Comparison of ENCODE assay signal across 9 mouse cellular contexts in the genomic region with DNA sequence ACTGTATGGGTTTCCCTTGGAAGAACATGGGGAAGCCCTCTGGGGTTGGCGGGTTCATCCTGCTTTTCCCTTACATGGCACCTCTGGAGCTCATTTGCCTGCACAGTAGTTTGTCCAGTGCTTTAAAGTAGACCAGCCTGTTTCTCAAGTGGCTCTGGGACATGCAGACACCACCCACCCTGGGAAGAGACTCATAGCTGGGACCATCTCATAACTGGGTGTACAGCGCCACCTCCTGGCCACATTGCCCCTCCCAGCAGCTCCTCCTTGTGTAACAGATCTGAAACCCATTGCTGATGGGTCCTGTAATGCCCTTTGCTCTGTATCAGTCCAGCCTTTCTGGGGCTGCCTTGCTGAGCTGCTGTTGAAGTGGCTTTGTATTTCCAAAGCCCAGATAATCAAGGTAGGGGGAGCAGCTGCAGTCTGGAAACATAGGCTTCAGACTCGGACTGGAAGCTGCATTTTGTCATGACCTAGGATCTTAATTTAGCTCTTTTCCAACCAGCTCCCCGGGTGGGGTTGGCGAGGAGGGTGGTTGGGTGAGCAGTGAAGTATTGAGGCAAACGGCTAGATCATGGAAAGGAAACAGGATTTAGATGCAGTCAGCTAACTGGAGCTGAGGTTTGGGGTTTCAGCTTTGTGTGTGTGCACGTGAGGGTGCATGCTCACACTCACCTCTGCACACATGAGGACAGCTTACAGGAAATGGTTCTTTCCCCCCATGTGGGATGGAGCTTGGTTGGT. TPM values are rescaled to one million over a fixed set of nuclear protein-coding genes. Genes with fewer than 3 reads are reported as not detected.
DNase-seq lines count a peak whose midpoint lies in the region; ATAC-seq and TF ChIP-seq lines count a peak whose summit lies in the region.
"Had no signal": no experiment of that assay in that cellular context is flagged by ENCODE, and none has a peak within 500 bp of the region (broad histone marks: within the 10 kb centered on the region; RNA-seq: fewer than 3 reads in every experiment).

No protein-coding gene starts in this region.

- in situ Hi-C loops in CH12.LX (cut with MboI; ENCODE audit: low pct_ligation_motif_present, low pct_unique_long_range_greater_than_20kb, low sequenced_read_pairs), result loop anchor here (5.0 kb wide), 1 partner anchor 73 kb away; no protein-coding TSS in a partner anchor

- 60% methylated on average over 7 of the region's 7 CpGs for WGBS in forebrain, embryonic 13.5 days
- whole genome bisulfite sequencing in heart, postnatal 0 days, result 23% methylated on average over 7 of the region's 7 CpGs
- WGBS in liver, embryonic 15.5 days (ENCODE audit: insufficient replicate concordance), result 59% methylated on average over 7 of the region's 7 CpGs
- WGBS in neural tube, embryonic 12.5 days, result 63% methylated on average over 7 of the region's 7 CpGs
- 42% methylated on average over 7 of the region's 7 CpGs for WGBS in stomach, postnatal 0 days

- peak; percentile 80 to 97 for TF ChIP-seq CTCF in CH12.LX (conservative IDR thresholded peaks at IDR 0.05 in 1 of 2, IDR thresholded peaks at IDR 0.05 in 1 of 2; ENCODE audit: low read depth in 2 of 2, low read length in 2 of 2)
- peak; percentile 89 for TF ChIP-seq CTCF in heart, postnatal 0 days (IDR thresholded peaks at IDR 0.05; ENCODE audit: low read depth)
- peak; percentile 95 for TF ChIP-seq CTCF in stomach, postnatal 0 days (IDR thresholded peaks at IDR 0.05; ENCODE audit: low read depth)

- peak; percentile 81 for ATAC-seq in forebrain, embryonic 13.5 days
- ATAC-seq in heart, postnatal 0 days (ENCODE audit: insufficient read depth, low read depth), result peak; percentile 78
- ATAC-seq in liver, embryonic 15.5 days (ENCODE audit: insufficient read depth), result peak; percentile 56
- ATAC-seq in neural tube, embryonic 12.5 days (ENCODE audit: low FRiP score, low read depth), result peak; percentile 74
- peak; percentile 87 for ATAC-seq in stomach, postnatal 0 days (ENCODE audit: low FRiP score, low TSS enrichment)

- H3K79me2 ChIP-seq in CH12.LX (replicated peaks; ENCODE audit: control insufficient read depth, extremely low read depth, insufficient read depth, poor library complexity, severe bottlenecking), result no peaks in the 10 kb centered on the region

- peak; percentile 86 for DNase-seq in CH12.LX (ENCODE audit: extremely low read depth)
- peak; percentile 72 for DNase-seq in c-Kit-positive CD71-positive TER-119-positive erythroid progenitor cells, embryonic 14.5 days (ENCODE audit: low spot score)
- DNase-seq in heart, postnatal 0 days (ENCODE audit: low spot score), result peak; percentile 94
- peak; percentile 91 to 93 for DNase-seq in kidney, postnatal 36 days
- peak; percentile 93 for DNase-seq in stomach, postnatal 0 days (ENCODE audit: low spot score)

- H3K9me3 ChIP-seq in CH12.LX (replicated peaks; ENCODE audit: low read length), result no peaks in the 10 kb centered on the region
- H3K9me3 ChIP-seq in forebrain, embryonic 13.5 days (replicated peaks), result no peaks in the 10 kb centered on the region
- H3K9me3 ChIP-seq in heart, postnatal 0 days (replicated peaks; ENCODE audit: control insufficient read depth, low read length), result no peaks in the 10 kb centered on the region
- H3K9me3 ChIP-seq in liver, embryonic 15.5 days (replicated peaks), result no peaks in the 10 kb centered on the region
- H3K9me3 ChIP-seq in neural tube, embryonic 12.5 days, result no peaks in the 10 kb centered on the region
- no peaks in the 10 kb centered on the region for H3K9me3 ChIP-seq in stomach, postnatal 0 days (ENCODE audit: control insufficient read depth, low read length)

- H3K27ac ChIP-seq in CH12.LX (ENCODE audit: insufficient read depth, low read depth), result no peak overlapping the region
- no peak overlapping the region for H3K27ac ChIP-seq in forebrain, embryonic 13.5 days
- peak overlapping the region; percentile 47; the same call in 1 of the 2 replicates for H3K27ac ChIP-seq in heart, postnatal 0 days (ENCODE audit: low read depth)
- H3K27ac ChIP-seq in liver, embryonic 15.5 days (replicated peaks), result no peak overlapping the region
- H3K27ac ChIP-seq in neural tube, embryonic 12.5 days, result no peak overlapping the region
- H3K27ac ChIP-seq in stomach, postnatal 0 days (replicated peaks), result peak overlapping the region; percentile 61
- H3K27ac ChIP-seq: macrophage had no signal

- peaks cover 29 to 50% of the 10 kb centered on the region in 2 experiments for H3K36me3 ChIP-seq in CH12.LX (replicated peaks in 1 of 2; ENCODE audit: control insufficient read depth in 1 of 2, insufficient read depth in 1 of 2, low read length in 1 of 2)
- H3K36me3 ChIP-seq in forebrain, embryonic 13.5 days (ENCODE audit: poor library complexity, severe bottlenecking), result peaks cover 43% of the 10 kb centered on the region
- peaks cover 43% of the 10 kb centered on the region for H3K36me3 ChIP-seq in heart, postnatal 0 days (replicated peaks; ENCODE audit: control insufficient read depth, insufficient read depth, low read length)
- H3K36me3 ChIP-seq in liver, embryonic 15.5 days (replicated peaks), result peaks cover 40% of the 10 kb centered on the region
- H3K36me3 ChIP-seq in neural tube, embryonic 12.5 days, result peaks cover 36% of the 10 kb centered on the region
- H3K36me3 ChIP-seq in stomach, postnatal 0 days (ENCODE audit: control insufficient read depth, insufficient read depth, low read length), result peaks cover 33% of the 10 kb centered on the region

- dilution Hi-C loops in CH12.LX (cut with MboI; ENCODE audit: extremely low pct_ligation_motif_present, extremely low pct_unique_long_range_greater_than_20kb, low sequenced_read_pairs), result no loop called here

- H3K4me2 ChIP-seq in CH12.LX (ENCODE audit: insufficient read depth, low read depth, poor library complexity, severe bottlenecking), result no peak overlapping the region
- no peak overlapping the region for H3K4me2 ChIP-seq in forebrain, embryonic 13.5 days
- 0 out of 2 replicates have a peak overlapping the region, but pooled peaks have one; percentile 2 for H3K4me2 ChIP-seq in heart, postnatal 0 days (ENCODE audit: low read depth, low read length)
- H3K4me2 ChIP-seq in liver, embryonic 15.5 days, result no peak overlapping the region
- H3K4me2 ChIP-seq in neural tube, embryonic 12.5 days (replicated peaks), result no peak overlapping the region
- H3K4me2 ChIP-seq in stomach, postnatal 0 days (replicated peaks; ENCODE audit: low read depth), result no peak overlapping the region

- H3K4me1 ChIP-seq in CH12.LX (ENCODE audit: control insufficient read depth in 1 of 2, insufficient read depth in 2 of 2), result peaks cover 4 to 62% of the 10 kb centered on the region in 2 experiments; a peak in 3 of 4 replicates
- H3K4me1 ChIP-seq in forebrain, embryonic 13.5 days, result peaks cover 47% of the 10 kb centered on the region
- H3K4me1 ChIP-seq in heart, postnatal 0 days (ENCODE audit: control insufficient read depth, insufficient read depth), result peaks cover 45% of the 10 kb centered on the region
- H3K4me1 ChIP-seq in liver, embryonic 15.5 days (replicated peaks), result peaks cover 47% of the 10 kb centered on the region
- H3K4me1 ChIP-seq in neural tube, embryonic 12.5 days, result peaks cover 41% of the 10 kb centered on the region
- H3K4me1 ChIP-seq in stomach, postnatal 0 days (replicated peaks; ENCODE audit: control insufficient read depth, insufficient read depth), result peaks cover 17% of the 10 kb centered on the region

- H3K27me3 ChIP-seq in CH12.LX (replicated peaks), result no peaks in the 10 kb centered on the region
- no peaks in the 10 kb centered on the region for H3K27me3 ChIP-seq in forebrain, embryonic 13.5 days
- H3K27me3 ChIP-seq in heart, postnatal 0 days (ENCODE audit: control insufficient read depth, insufficient read depth, low read length), result no peaks in the 10 kb centered on the region
- H3K27me3 ChIP-seq in liver, embryonic 15.5 days, result no peaks in the 10 kb centered on the region
- H3K27me3 ChIP-seq in neural tube, embryonic 12.5 days (replicated peaks), result no peaks in the 10 kb centered on the region; the same call in 1 of the 2 replicates
- H3K27me3 ChIP-seq in stomach, postnatal 0 days (ENCODE audit: control insufficient read depth, insufficient read depth, low read length), result no peaks in the 10 kb centered on the region

- TF ChIP-seq EP300 in CH12.LX (IDR thresholded peaks at IDR 0.05; ENCODE audit: low read length), result no peak
- no peak for TF ChIP-seq EP300 in heart, postnatal 0 days (IDR thresholded peaks at IDR 0.05; ENCODE audit: low read depth)
- TF ChIP-seq EP300 in stomach, postnatal 0 days (optimal IDR thresholded peaks at IDR 0.05), result no peak

- no peak overlapping the region for H3K9ac ChIP-seq in CH12.LX (ENCODE audit: insufficient read depth, low read depth)
- H3K9ac ChIP-seq in forebrain, embryonic 13.5 days, result no peak overlapping the region
- 0 out of 2 replicates have a peak overlapping the region, but pooled peaks have one; percentile 18 for H3K9ac ChIP-seq in heart, postnatal 0 days (replicated peaks; ENCODE audit: low read depth, low read length)
- no peak overlapping the region for H3K9ac ChIP-seq in liver, embryonic 15.5 days
- H3K9ac ChIP-seq in neural tube, embryonic 12.5 days, result no peak overlapping the region
- no peak overlapping the region for H3K9ac ChIP-seq in stomach, postnatal 0 days (ENCODE audit: low read length)

- no peak overlapping the region for H3K4me3 ChIP-seq in CH12.LX (replicated peaks in 1 of 3; ENCODE audit: low read depth in 2 of 3, low read length in 2 of 3, poor library complexity in 1 of 3)
- H3K4me3 ChIP-seq in forebrain, embryonic 13.5 days, result no peak overlapping the region
- no peak overlapping the region for H3K4me3 ChIP-seq in heart, postnatal 0 days (ENCODE audit: low read depth, low read length)
- H3K4me3 ChIP-seq in liver, embryonic 15.5 days (replicated peaks), result no peak overlapping the region
- no peak overlapping the region for H3K4me3 ChIP-seq in neural tube, embryonic 12.5 days
- no peak overlapping the region; the same call in 1 of the 2 replicates for H3K4me3 ChIP-seq in stomach, postnatal 0 days (ENCODE audit: low read depth, low read length)

- no peak for TF ChIP-seq POLR2A in CH12.LX (IDR thresholded peaks at IDR 0.05; ENCODE audit: low read depth, low read length)

- TF ChIP-seq RAD21 in CH12.LX (IDR thresholded peaks at IDR 0.05; ENCODE audit: low read depth, low read length), result peak; percentile 96

RNA-seq across cellular contexts. Expression of a gene that starts 10.0 kb away (rescaled TPM):
- 2.1 and 2.7 TPM in 2 replicates for total RNA-seq in CH12.LX (2012; rRNA removed)
- 8.2 and 9.9 TPM in 2 replicates for total RNA-seq in CH12.LX (2014; rRNA removed)
- 18.8 and 20.0 TPM in 2 replicates for polyA plus RNA-seq in CH12.LX (2012; ENCODE audit: insufficient read length, low read depth)
- polyA plus RNA-seq in forebrain, embryonic 13.5 days (2015; fragmentation: Nextera tagmentation; extraction: Ambion mirVana), result 0.15 and 0.19 TPM in 2 replicates
- 0.04 and 1.9 TPM in 2 replicates for total RNA-seq in heart, postnatal 0 days (2014; rRNA removed; ENCODE audit: low replicate concordance)
- polyA plus RNA-seq in heart, postnatal 0 days (2015; fragmentation: Nextera tagmentation; extraction: Ambion mirVana), result 0.07 and 0.11 TPM in 2 replicates
- polyA plus RNA-seq in liver, embryonic 15.5 days (2015; fragmentation: Nextera tagmentation; extraction: Ambion mirVana), result 0.07 and 0.16 TPM in 2 replicates
- 5.2 and 10.0 TPM in 2 replicates for polyA plus RNA-seq in neural tube, embryonic 12.5 days (2016; fragmentation: Nextera tagmentation; extraction: Ambion mirVana)
- 10.7 and 12.3 TPM in 2 replicates for polyA plus RNA-seq in stomach, postnatal 0 days (2015; fragmentation: Nextera tagmentation; extraction: Ambion mirVana)
- polyA plus RNA-seq: macrophage had no signal

RNA-seq across cellular contexts. Expression of a gene that starts 12.0 kb away (rescaled TPM):
- 13.2 and 20.2 TPM in 2 replicates for total RNA-seq in CH12.LX (2012; rRNA removed)
- 7.5 and 8.9 TPM in 2 replicates for total RNA-seq in CH12.LX (2014; rRNA removed)
- polyA plus RNA-seq in CH12.LX (2012; ENCODE audit: insufficient read length, low read depth), result 17.7 and 21.9 TPM in 2 replicates
- polyA plus RNA-seq in forebrain, embryonic 13.5 days (2015; fragmentation: Nextera tagmentation; extraction: Ambion mirVana), result 27.8 and 30.9 TPM in 2 replicates
- total RNA-seq in heart, postnatal 0 days (2014; rRNA removed; ENCODE audit: low replicate concordance), result 137 and 155 TPM in 2 replicates
- polyA plus RNA-seq in heart, postnatal 0 days (2015; fragmentation: Nextera tagmentation; extraction: Ambion mirVana), result 26.4 and 27.4 TPM in 2 replicates
- polyA plus RNA-seq in liver, embryonic 15.5 days (2015; fragmentation: Nextera tagmentation; extraction: Ambion mirVana), result 11.3 and 12.9 TPM in 2 replicates
- polyA plus RNA-seq in neural tube, embryonic 12.5 days (2016; fragmentation: Nextera tagmentation; extraction: Ambion mirVana), result 39.4 and 42.6 TPM in 2 replicates
- polyA plus RNA-seq in stomach, postnatal 0 days (2015; fragmentation: Nextera tagmentation; extraction: Ambion mirVana), result 29.1 and 33.0 TPM in 2 replicates

RNA-seq across cellular contexts. Expression of a gene that starts 40.2 kb away (rescaled TPM):
- total RNA-seq in CH12.LX (2012; rRNA removed) (72.0 and 78.0 TPM in 2 replicates), CH12.LX (2014; rRNA removed) (88.9 and 93.9 TPM in 2 replicates)
- polyA plus RNA-seq in CH12.LX (2012; ENCODE audit: insufficient read length, low read depth), result 53.0 and 53.2 TPM in 2 replicates
- 74.7 and 78.4 TPM in 2 replicates for polyA plus RNA-seq in forebrain, embryonic 13.5 days (2015; fragmentation: Nextera tagmentation; extraction: Ambion mirVana)
- total RNA-seq in heart, postnatal 0 days (2014; rRNA removed; ENCODE audit: low replicate concordance), result 81.3 and 82.5 TPM in 2 replicates
- 94.6 and 96.8 TPM in 2 replicates for polyA plus RNA-seq in heart, postnatal 0 days (2015; fragmentation: Nextera tagmentation; extraction: Ambion mirVana)
- 43.9 and 44.8 TPM in 2 replicates for polyA plus RNA-seq in liver, embryonic 15.5 days (2015; fragmentation: Nextera tagmentation; extraction: Ambion mirVana)
- 70.7 and 70.9 TPM in 2 replicates for polyA plus RNA-seq in neural tube, embryonic 12.5 days (2016; fragmentation: Nextera tagmentation; extraction: Ambion mirVana)
- 58.9 and 61.3 TPM in 2 replicates for polyA plus RNA-seq in stomach, postnatal 0 days (2015; fragmentation: Nextera tagmentation; extraction: Ambion mirVana)

RNA-seq across cellular contexts. Expression of a gene that starts 50.7 kb away (rescaled TPM):
- total RNA-seq in CH12.LX (2012; rRNA removed) (28.4 and 32.7 TPM in 2 replicates), CH12.LX (2014; rRNA removed) (19.6 and 21.6 TPM in 2 replicates)
- polyA plus RNA-seq in CH12.LX (2012; ENCODE audit: insufficient read length, low read depth), result 44.0 and 49.4 TPM in 2 replicates
- polyA plus RNA-seq in forebrain, embryonic 13.5 days (2015; fragmentation: Nextera tagmentation; extraction: Ambion mirVana), result 29.3 and 30.0 TPM in 2 replicates
- 9.2 and 16.2 TPM in 2 replicates for total RNA-seq in heart, postnatal 0 days (2014; rRNA removed; ENCODE audit: low replicate concordance)
- 19.6 and 20.6 TPM in 2 replicates for polyA plus RNA-seq in heart, postnatal 0 days (2015; fragmentation: Nextera tagmentation; extraction: Ambion mirVana)
- polyA plus RNA-seq in liver, embryonic 15.5 days (2015; fragmentation: Nextera tagmentation; extraction: Ambion mirVana), result 15.6 and 15.7 TPM in 2 replicates
- 31.5 and 32.5 TPM in 2 replicates for polyA plus RNA-seq in neural tube, embryonic 12.5 days (2016; fragmentation: Nextera tagmentation; extraction: Ambion mirVana)
- polyA plus RNA-seq in stomach, postnatal 0 days (2015; fragmentation: Nextera tagmentation; extraction: Ambion mirVana), result 32.4 and 36.8 TPM in 2 replicates

RNA-seq across cellular contexts. Expression of a gene that starts 50.8 kb away (rescaled TPM):
- total RNA-seq in CH12.LX (2012; rRNA removed) (0.76 and 0.98 TPM in 2 replicates), CH12.LX (2014; rRNA removed) (0.62 and 0.78 TPM in 2 replicates)
- 1.1 and 1.2 TPM in 2 replicates for polyA plus RNA-seq in CH12.LX (2012; ENCODE audit: insufficient read length, low read depth)
- 0.08 and 0.14 TPM in 2 replicates for polyA plus RNA-seq in forebrain, embryonic 13.5 days (2015; fragmentation: Nextera tagmentation; extraction: Ambion mirVana)
- not detected in 2 replicates for total RNA-seq in heart, postnatal 0 days (2014; rRNA removed; ENCODE audit: low replicate concordance)
- polyA plus RNA-seq in heart, postnatal 0 days (2015; fragmentation: Nextera tagmentation; extraction: Ambion mirVana), result 0.04 and 0.18 TPM in 2 replicates
- 0.06 and 0.14 TPM in 2 replicates for polyA plus RNA-seq in liver, embryonic 15.5 days (2015; fragmentation: Nextera tagmentation; extraction: Ambion mirVana)
- 0.15 and 0.17 TPM in 2 replicates for polyA plus RNA-seq in neural tube, embryonic 12.5 days (2016; fragmentation: Nextera tagmentation; extraction: Ambion mirVana)
- 1.2 and 1.3 TPM in 2 replicates for polyA plus RNA-seq in stomach, postnatal 0 days (2015; fragmentation: Nextera tagmentation; extraction: Ambion mirVana)
- polyA plus RNA-seq: macrophage had no signal

Comparison
In these comparisons a context has a peak if more than half of its experiments do, and no peak if none do; other contexts are left out.
1. H3K27ac ChIP-seq: peak in heart, postnatal 0 days (single experiment) and stomach, postnatal 0 days (single experiment); none in CH12.LX (single experiment), forebrain, embryonic 13.5 days (single experiment), liver, embryonic 15.5 days (single experiment) and neural tube, embryonic 12.5 days (single experiment).
2. Peak in every context shown above with its lines, with median percentiles within 50 percentile points of each other: DNase-seq, CTCF ChIP-seq and ATAC-seq.